25 mouse cellular contexts compared by ENCODE assay signal in genomic region chr8:76987876-76988275, GRCm38 (mm10).
DNase-seq lines count a peak whose midpoint lies in the region; ATAC-seq lines count a peak whose summit lies in the region.
"Had no signal": no experiment of that assay in that cellular context is flagged by ENCODE, and none has a peak within 500 bp of the region (broad histone marks: within the 10 kb centered on the region; RNA-seq: fewer than 3 reads in every experiment).

No protein-coding gene starts in this region.

- H3K36me3 ChIP-seq in kidney, embryonic 15.5 days, result no peaks in the 10 kb centered on the region
- H3K36me3 ChIP-seq: G1E; heart, embryonic 13.5 days; hindbrain, embryonic 12.5 days; limb, embryonic 13.5 days; midbrain, embryonic 10.5 days; neural tube, embryonic 13.5 days; stomach, embryonic 15.5 days had no signal

- no peak overlapping the region for H3K4me3 ChIP-seq in kidney, embryonic 15.5 days (replicated peaks)
- H3K4me3 ChIP-seq: forebrain, embryonic 13.5 days; heart, embryonic 13.5 days; hindbrain, embryonic 12.5 days; limb, embryonic 13.5 days; midbrain, embryonic 10.5 days; myocyte; neural tube, embryonic 13.5 days; stomach, embryonic 15.5 days had no signal

- 59% methylated on average over 3 of the region's 3 CpGs for WGBS in kidney, embryonic 15.5 days

- no peaks in the 10 kb centered on the region for H3K9me3 ChIP-seq in kidney, embryonic 15.5 days (replicated peaks)
- H3K9me3 ChIP-seq: forebrain, embryonic 13.5 days; G1E; heart, embryonic 13.5 days; hindbrain, embryonic 12.5 days; limb, embryonic 13.5 days; midbrain, embryonic 10.5 days; neural tube, embryonic 13.5 days; stomach, embryonic 15.5 days had no signal

- no peak overlapping the region for H3K4me2 ChIP-seq in kidney, embryonic 15.5 days
- H3K4me2 ChIP-seq: forebrain, embryonic 13.5 days; heart, embryonic 13.5 days; hindbrain, embryonic 12.5 days; limb, embryonic 13.5 days; neural tube, embryonic 13.5 days; stomach, embryonic 15.5 days had no signal

- H3K4me1 ChIP-seq in kidney, embryonic 15.5 days, result no peaks in the 10 kb centered on the region
- H3K4me1 ChIP-seq: forebrain, embryonic 13.5 days; hindbrain, embryonic 12.5 days; limb, embryonic 13.5 days; midbrain, embryonic 10.5 days; neural tube, embryonic 13.5 days; stomach, embryonic 15.5 days had no signal

- H3K27me3 ChIP-seq in kidney, embryonic 15.5 days, result no peaks in the 10 kb centered on the region
- H3K27me3 ChIP-seq: CH12.LX; forebrain, embryonic 13.5 days; heart, embryonic 13.5 days; hindbrain, embryonic 12.5 days; limb, embryonic 13.5 days; neural tube, embryonic 13.5 days; stomach, embryonic 15.5 days had no signal

- no peak overlapping the region for H3K9ac ChIP-seq in kidney, embryonic 15.5 days
- H3K9ac ChIP-seq: forebrain, embryonic 13.5 days; heart, embryonic 13.5 days; hindbrain, embryonic 12.5 days; limb, embryonic 13.5 days; liver, embryonic 14.5 days; neural tube, embryonic 13.5 days; stomach, embryonic 15.5 days had no signal

- no peak overlapping the region for H3K27ac ChIP-seq in kidney, embryonic 15.5 days
- H3K27ac ChIP-seq: forebrain, embryonic 13.5 days; heart, embryonic 13.5 days; hindbrain, embryonic 12.5 days; limb, embryonic 13.5 days; liver, embryonic 14.5 days; macrophage; midbrain, embryonic 10.5 days; neural tube, embryonic 13.5 days; stomach, embryonic 15.5 days had no signal

- peak; percentile 37 for DNase-seq in kidney, adult 18-20 months
- DNase-seq in Muller cell, postnatal 12 days (ENCODE audit: inconsistent ontology term), result peak; percentile 47
- peak; percentile 66 to 78 for DNase-seq in kidney, adult 8-10 months
- peak; percentile 70 to 79 for DNase-seq in kidney, postnatal 36 days
- DNase-seq in thymus, adult 18-20 months, result no peak
- DNase-seq: adrenal gland, adult 8-10 months; B cell, adult 2 months; cerebellum, adult 8-10 months; right cerebral cortex, postnatal 4 days; thymus, postnatal 36 days had no signal

- no peak for ATAC-seq in kidney, embryonic 15.5 days (replicated peaks; ENCODE audit: low FRiP score)
- no peak for ATAC-seq in cerebellum, adult (ENCODE audit: insufficient number of reproducible peaks, low FRiP score, low TSS enrichment)
- ATAC-seq: forebrain, embryonic 13.5 days; midbrain, embryonic 16.5 days had no signal

Comparison
In these comparisons a context has a peak if more than half of its experiments do, and no peak if none do; other contexts are left out.
1. DNase-seq: peak in kidney, adult 18-20 months (single experiment), Muller cell, postnatal 12 days (single experiment), kidney, adult 8-10 months (2 of 2) and kidney, postnatal 36 days (2 of 2); none in thymus, adult 18-20 months (0 of 2).